Mouse (Mus musculus) left cerebral cortex, postnatal 25 days (tissue): ENCODE data around the gene Rnd1. TPM values are rescaled to one million over a fixed set of nuclear protein-coding genes. Genes with fewer than 3 reads are reported as not detected.
A peak's percentile ranks its signal among the peaks of the same experiment; 100 is the strongest.

Experiments
- DNase-seq, 2 experiments: peaks; one replicate each; pipeline ENCODE4 v3.0.0; 2022; ENCODE audit warnings: low spot score in 2 of 2, mixed read lengths in 1 of 2
- intact Hi-C: fragments of 180-260 bp; cut with DNase I; formaldehyde crosslinking; loops from one replicate; pipeline ENCODE4 v1.15.1; 2025
- total RNA-seq, 2 experiments: library from RNA; stranded (reverse); gene quantifications; 2 replicates each; pipeline ENCODE4 v1.2.3; 2021

Gene Rnd1
- total RNA-seq = 10 to 100 TPM; 31.8 to 36.8 TPM

DNA sequence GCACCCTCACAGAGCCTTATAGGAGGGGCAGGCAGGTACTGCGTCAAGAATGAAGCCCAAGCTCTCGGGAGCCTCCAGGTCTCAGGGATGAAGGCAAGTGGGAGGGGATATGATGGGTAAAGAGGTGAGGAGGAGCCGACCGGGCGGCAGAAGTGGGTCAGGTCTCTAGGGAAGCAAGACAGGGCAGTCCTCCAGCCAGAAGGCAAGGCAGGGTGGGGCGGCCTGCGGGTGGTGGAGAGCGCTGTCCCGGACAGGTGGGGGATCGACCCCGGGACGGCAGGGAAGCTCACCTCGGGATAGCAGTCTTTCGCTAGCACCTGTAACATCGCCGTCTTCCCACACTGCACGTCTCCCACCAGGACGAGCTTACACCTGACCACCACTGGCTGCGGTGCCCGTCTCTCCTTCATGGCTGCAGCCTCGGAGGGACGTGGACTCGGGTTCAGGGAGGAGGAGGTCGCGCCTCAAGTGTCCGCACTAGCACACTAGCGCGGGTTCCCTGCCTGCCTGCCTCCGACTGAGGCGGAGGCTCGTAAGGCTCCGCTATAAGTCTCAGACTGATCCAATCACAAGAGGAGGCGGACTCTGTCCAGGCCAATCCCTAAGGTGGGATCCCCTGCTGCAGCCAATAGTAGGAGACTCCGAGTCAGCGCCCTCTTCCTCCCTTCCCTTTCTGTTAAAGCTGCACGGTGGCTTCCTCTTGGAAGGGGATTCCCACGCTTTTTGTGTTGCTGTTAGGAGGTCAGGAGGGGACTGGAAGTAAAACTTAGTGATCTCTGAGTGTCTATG lies at the start of gene Rnd1:
TSS of gene Rnd1 (minus strand) at position 522 of the 789 bp plus-strand sequence.
- intact Hi-C loops = loop anchor here (2.0 kb wide), 2 partner anchors 14 to 22 kb away; no protein-coding TSS in a partner anchor
- DNase-seq = peak; percentile 88 to 96

DNA sequence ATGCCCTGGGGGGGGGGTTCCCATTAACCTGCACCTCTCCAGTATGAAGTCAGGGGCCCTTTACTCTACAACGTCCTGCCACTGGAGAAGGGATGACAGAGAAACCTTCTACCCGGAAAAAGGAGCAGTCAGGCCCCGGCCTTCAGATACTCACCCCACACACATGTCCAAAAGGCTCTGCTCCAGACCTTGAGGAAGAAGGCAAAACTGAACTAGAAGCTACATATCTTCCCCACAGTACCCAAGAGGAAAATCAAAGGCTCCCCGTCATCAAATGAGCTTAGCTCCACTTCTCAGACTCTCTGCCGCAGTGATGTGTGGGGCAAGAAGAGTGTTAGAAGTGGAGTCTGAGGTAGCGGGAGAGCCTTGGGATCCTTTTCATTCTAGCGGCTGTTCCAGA lies 49.5 kb upstream of the Rnd1 start:
- no peak for DNase-seq
- intact Hi-C loops = no loop called here

DNA sequence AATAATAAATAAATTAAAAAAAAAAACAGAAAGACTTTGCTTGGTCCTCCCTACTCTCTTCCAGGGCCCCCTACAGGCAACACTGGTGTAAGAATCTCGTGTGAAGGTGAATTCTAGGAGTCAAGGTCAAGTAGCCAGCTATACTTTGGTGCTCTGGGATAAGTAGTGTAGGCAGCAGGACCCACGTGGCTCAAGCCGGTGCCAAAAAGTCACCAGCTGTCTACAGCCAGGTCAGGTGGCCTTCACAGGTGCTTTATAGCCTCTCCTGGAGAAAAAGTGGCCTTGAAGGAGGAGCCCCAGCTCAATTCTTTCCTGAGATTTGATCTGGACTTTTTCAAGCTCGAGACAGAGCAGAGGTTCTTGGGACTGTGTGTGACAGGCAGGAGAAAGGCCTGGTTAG lies 48.8 kb upstream of the Rnd1 start:
- no peak for DNase-seq
- intact Hi-C loops = no loop called here

DNA sequence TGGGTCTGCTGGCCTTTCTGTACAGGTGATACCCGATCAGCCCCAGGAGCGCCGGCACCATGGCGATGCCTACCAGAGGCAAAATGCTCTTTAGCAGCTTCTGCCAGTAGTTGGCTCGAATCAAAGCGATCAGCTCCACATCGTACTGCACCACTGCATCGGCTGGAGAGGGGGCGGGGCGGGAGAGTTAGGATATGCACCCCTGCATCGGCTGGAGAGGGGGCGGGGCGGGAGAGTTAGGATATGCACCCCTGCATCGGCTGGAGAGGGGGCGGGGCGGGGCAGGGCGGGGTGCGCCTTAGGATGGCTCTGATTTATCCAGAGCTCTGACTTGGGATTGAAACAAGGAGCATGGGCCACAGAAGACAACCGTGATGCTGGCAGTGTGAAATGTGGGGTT lies 47.2 kb upstream of the Rnd1 start:
- intact Hi-C loops = no loop called here
- no peak for DNase-seq

DNA sequence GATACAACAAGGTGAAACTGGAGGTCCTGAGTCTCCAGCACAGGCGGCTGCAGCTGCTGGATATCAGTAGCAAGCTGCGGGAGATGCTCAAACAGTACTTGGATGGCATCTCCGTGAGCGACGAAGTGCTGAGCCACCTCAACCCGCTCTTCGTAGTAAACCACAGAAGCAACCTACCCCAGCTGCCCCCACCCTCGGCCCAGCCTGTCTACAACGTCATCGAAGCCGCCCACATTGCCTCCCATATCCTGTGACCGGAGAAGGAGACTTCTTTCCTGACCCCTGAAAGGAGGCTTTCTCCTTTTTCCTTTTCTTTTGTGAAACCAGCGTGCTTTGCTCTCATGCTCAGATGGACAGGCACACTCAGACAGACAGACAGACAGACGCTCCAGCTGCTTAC lies 45.6 kb upstream of the Rnd1 start:
- no peak for DNase-seq
- intact Hi-C loops = no loop called here

DNA sequence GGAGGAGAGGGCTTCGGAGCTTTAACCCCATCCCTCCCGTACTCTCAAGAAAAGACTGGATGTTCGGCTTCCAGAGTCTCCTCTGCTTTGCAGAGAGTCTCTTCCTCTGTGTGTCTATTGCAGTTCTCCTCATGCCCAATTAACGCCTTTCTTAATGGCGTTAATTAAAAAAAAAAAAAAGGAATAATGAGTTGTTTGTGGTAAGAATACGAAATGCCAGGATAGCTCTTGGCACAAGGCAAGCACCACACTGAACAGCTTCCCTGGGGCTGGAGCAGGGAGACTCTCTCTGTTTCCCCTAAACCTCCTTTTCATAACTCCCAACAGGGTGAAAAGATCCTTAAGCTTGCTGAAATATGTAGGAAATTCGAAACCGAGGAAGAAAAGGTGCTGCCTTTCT lies 44.9 kb upstream of the Rnd1 start:
- intact Hi-C loops = no loop called here
- no peak for DNase-seq

DNA sequence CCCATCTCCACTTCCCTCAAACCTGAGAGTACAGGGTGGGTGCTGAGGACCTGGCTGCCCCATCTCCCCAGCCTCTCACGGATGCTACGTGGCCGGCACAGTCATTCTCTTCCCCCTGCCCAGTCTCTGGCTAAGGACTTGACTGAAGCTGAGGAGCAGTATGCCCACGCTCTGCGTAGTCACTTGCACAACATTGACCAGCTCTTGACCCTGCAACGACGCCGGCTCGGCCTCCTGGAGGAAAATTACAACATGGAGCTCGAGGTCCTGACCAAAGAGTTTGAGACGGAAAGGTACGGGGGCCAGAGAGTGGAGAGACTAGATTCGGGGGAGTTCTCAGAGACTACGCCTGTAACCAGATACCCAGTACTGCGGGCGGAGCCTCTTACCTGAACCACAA lies 40.0 kb upstream of the Rnd1 start:
- intact Hi-C loops = no loop called here
- no peak for DNase-seq

DNA sequence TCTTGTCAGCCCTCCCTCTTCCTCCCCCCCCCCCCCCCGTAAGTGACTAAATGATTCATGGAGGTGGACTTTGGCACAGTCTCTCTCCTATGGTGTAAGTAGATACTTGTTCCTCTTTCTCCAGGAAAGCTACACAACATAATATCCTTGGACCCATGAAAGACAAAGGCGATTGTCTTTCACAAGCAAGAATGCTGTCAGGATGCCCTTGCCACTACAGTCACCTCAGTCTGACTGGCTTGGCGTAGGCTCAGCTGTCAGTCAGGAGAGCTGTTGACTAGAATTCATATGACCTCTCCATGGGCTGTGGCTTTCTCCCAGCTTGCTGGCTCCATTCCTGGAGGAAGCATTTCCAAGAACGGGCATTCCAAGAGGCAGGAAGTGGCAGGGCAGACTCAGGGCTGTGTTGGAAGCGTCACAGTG lies 37.0 kb upstream of the Rnd1 start:
- DNase-seq = no peak
- intact Hi-C loops = loop anchor here (5.0 kb wide), 1 partner anchor 137 kb away; no protein-coding TSS in a partner anchor

DNA sequence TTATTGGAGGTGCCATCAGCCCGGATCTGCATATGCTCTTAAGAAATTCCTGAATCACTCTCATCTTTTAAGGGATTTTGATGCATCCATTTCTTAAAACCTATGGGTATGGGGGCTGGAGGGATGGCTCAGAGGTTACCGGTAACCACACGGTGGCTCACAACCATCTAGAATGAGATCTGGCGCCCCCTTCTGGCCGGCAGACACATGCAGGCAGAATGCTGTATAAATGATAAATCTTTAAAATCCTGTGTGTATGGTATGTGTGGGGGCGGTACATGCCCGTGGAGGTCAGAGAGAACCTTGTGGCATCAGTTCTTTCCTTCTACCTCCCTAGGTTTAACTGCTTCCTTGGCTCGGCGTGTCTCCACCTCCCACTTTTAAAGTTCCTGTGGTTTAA lies 33.2 kb upstream of the Rnd1 start:
- DNase-seq = peak; percentile 69 to 74
- intact Hi-C loops = loop anchor here (5.0 kb wide), 1 partner anchor 133 kb away; no protein-coding TSS in a partner anchor

DNA sequence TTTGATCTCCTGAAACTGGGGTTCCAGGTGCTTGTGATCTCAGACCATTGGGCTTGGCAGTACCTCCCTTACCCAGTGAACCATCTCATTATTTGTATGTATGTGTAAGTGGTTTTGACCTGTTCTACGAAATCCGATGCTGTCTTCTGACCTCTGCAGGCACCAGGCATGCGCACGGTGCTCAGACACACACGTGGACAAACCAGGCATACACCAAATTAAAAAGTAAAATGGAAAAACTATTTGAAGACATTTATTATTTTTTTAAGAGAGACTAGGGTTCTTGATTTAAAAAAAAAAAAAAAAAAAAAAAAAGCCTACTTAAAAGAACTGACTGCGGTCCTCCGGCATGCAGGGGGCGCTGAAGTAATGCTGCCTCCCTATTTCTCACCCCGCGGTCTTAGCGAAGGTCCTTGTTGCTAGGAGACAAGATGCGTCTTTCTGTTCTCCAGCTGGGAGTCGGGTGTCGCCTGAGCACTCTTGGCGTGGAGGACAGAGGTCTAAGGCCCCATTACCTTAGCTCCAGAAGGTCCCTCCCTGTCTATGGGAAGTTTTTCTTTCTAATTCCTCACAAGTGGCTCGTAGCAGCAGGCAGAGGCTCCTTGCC lies 30.6 kb upstream of the Rnd1 start, which contains the start of gene Ccdc65:
TSS of gene Ccdc65 (plus strand) at position 442 of the 607 bp plus-strand sequence.
- peak; percentile 85 to 94 for DNase-seq
- intact Hi-C loops = no loop called here

DNA sequence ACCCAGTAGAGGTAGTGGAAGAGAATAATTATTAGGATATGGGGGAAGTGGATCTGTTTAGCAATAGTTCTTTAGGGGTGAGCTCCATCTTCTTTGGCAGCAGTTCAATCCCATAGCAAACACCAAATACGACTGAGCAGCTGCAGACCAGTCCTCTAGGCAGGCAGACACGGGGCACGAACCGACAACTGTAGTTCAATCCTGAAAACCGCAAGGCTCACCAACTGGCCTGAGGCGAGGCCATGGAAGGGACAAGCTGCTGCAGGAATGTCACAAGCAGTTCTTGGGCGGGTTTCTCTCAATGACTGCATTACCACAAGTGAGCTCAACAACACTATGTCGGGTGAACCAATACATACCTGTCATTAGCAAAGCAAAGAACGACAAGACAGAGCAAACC lies 27.1 kb upstream of the Rnd1 start:
- DNase-seq = no peak
- intact Hi-C loops = no loop called here

DNA sequence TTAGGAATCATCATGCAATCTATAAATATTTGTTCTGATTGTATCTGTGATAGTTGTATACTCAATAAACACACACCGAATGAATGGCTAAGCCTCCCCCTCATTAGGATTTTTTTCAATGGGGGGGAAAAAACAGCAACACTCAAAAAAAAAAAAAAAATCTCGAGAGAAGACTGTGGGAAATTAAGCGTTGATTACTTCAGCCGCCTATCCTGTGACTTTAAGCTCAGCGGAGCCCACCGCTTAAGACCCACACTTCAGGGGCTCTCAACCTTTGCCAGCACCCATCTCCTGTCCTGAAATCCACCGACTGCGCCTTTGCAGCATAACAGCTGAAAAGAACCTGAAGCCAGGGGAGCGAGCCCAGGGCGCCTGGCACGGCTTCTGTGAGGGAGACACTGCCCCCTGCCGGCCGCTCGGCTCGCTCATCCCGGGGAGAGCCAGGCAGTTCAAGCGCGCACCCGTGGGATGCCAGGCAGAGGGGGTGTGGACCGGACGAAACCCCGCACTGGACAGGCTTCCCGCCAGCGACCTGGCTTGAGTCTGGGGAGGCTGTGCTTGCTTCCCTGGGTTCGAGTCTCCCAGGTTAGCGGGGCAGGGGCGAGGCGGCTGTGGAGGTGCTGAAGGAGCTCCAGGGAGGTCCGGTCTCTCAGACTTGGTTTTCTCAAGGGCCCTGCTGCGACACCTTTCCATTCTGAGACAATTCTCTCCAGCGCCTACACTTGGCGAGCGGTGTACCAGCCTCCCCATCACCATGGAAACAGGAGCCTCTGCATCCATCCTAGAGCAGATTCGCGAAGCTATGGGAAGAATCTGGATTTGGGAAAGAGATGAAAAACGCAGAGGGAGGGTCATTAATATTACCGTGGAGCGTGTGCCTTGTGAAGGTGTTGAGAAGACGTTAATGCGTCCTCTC lies 22.2 kb upstream of the Rnd1 start:
- intact Hi-C loops = loop anchor here (1.0 to 2.0 kb wide), 2 partner anchors 23 to 36 kb away; partner anchors contain the start of gene Rnd1
- DNase-seq = peak; percentile 91 to 95

DNA sequence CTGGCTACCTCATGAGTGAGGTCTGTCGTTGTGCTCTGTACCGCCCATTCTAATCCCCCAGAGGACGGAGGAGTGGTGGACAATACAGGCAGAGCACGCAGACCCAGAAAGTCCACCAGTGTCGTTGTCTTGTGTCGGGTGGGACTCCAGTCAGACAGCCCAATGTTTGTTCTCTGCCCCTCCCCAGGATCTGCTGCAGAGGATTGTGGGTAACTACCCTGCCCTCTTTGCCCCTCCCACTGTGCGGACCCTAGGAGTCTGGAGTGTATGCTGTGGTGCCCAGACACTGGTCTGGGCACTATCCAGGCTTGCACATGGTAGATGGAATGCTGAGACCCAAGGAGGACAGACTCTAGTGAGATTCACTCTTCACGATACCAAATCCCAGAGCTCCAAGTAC lies 19.0 kb upstream of the Rnd1 start:
- DNase-seq = no peak
- intact Hi-C loops = no loop called here

DNA sequence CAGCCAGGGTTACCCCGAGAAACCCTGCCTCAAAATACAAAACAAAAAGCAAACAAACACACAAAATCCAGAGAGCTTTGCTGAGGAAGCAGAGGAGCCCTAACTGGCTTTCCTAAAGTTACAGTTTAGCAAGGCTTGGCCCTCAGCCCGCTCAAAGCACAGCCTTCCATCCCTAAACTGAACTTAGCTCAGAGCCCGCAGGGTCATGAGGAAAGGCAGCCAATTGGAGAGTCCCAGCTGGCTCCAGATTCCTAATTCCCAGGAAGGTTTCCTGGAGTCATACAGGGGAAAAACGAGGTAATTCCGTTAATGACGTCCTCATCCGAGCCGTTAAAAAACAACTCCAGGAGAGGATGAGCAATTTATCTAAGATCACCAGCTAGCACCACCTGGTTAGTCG lies 18.5 kb upstream of the Rnd1 start:
- no peak for DNase-seq
- intact Hi-C loops = no loop called here

DNA sequence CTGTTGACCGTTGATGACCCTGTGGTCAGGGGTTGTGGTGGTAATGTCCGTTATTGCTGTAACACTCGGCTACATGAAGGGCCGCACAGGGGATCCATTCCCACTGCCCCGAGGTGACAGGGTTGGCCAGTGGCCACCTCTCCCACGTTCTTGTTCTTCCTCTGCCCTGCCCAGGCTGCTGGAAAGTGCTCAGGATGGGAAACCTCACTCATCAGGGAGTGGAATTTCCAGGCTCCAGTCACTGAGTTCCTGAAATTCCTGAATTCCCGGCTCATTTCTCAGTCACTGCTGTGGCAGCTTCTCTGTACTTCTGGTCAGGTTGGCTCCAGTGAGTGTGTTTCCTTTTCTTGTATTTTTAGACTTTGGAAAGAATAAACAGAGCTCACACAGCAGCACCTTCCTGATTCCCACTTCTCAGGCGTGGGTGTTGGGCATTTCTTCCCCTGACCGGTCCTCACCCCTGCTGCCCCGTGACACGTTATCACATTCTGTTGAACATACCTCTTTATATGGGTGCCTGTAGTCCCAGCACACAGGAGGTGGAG lies 15.0 kb upstream of the Rnd1 start:
- no peak for DNase-seq
- intact Hi-C loops = no loop called here

DNA sequence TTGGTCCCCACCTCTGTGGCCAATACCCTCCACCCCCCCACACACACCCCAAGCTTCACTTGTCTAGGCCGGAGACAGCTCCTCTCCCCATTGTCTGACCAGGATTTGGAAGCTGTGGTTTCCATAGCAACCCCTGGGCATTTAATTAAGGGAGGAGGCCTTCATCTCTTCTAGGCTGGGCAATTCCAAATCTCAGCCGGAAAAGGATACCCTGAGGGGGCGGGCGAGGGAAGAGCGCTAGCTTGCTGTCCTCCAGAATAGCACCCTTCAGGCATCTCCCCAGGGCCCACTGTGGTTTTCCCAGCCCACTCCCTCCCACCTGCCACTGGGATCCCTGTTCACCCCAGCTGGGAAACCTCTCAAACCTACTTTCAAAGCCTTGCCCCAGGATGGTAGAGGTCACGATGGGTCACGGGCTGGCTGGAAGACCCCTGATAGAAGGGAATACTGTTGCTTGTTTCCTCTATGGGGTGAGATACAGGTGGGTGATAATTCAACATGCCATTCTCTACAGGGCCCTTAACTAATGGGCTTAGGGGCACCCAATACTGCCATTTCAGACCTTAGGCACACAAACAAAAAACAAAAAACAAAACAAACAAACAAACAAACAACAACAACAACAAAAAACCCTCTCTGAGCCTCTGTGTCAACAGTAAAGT lies 14.4 kb upstream of the Rnd1 start:
- intact Hi-C loops = loop anchor here (2.0 kb wide), 1 partner anchor 15 kb away; the partner anchor contains the start of gene Rnd1
- peak in 1 of 2 experiments; percentile 81 for DNase-seq

DNA sequence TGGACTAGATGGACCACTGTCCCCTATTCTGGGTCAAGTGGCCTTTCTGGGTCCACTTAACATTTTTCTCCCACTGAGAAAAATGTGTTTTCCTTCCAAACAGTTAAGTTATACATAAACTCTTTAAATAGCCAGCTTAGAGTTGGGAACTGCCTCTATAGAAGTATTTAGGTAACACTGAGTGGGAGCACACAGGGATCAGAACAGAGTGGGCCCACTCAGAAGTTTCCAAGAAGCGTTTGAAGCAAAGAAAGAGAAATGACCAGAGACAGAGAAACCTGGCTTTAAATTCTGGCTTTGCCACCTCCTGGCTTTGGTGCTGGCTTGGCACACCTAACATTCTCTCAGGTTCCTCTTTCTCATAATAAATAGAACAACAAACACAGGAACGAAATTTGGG lies 12.4 kb upstream of the Rnd1 start:
- peak in 1 of 2 experiments; percentile 68 for DNase-seq
- intact Hi-C loops = loop anchor here (2.0 kb wide), 1 partner anchor 13 kb away; the partner anchor contains the start of gene Rnd1

DNA sequence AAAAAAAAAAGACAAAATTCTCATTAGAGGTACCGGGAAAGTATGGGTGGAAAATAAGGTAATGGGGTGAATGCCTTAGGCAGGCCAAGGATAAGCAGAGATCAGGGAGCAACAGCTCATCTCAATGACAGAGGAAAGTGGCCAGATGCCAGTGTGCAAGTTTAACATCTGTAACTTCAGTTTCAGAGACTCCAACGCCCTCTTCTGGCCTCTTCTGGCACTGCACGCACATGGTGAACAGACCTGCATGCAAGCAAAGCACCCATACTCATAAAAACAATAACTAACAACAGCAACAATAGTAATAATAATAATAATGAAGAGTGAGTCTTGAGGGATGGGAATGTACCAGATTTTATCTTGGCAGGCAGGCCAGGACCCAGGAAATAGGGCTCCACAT lies 8.7 kb upstream of the Rnd1 start:
- intact Hi-C loops = no loop called here
- DNase-seq = no peak

DNA sequence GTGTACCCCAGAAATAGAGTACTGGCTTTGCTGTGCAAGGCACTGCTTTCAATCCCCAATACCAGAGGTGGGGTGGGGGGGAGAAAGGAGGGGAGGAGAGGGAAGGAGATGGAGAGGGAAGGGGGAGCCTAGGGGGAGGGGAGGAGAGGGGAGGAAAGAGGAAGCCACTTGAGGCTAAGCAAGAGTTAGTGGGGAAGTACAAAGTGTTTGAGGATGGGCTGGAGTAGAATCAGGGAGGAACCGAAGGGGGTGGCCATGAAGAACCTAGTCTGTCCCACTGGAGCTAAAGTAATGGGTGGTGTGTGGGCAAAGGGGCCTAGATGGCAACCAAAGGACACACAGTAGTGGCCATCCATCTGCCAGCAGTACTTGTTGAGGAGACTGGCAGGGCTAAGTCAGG lies 6.5 kb upstream of the Rnd1 start:
- no peak for DNase-seq
- intact Hi-C loops = no loop called here
